Mouse (Mus musculus) midbrain, embryonic 12.5 days (tissue): ENCODE results near the gene Limk1. TPM values are rescaled to one million over a fixed set of nuclear protein-coding genes. Genes with fewer than 3 reads are reported as not detected.

Source experiments
- ATAC-seq: fragments of 200-750 bp; cut with Nextera tagmentation; 2 replicates; pipeline ENCODE4 v1.8.0; 2017; ENCODE audit warnings: low read depth, moderate TSS enrichment, moderate library complexity; ENCODE audit not compliant: low FRiP score
- H3K27ac ChIP-seq: fragments of 300-500 bp; sonication (generic); replicated peaks from 2 replicates; pipeline ENCODE4 v1.5.1; 2016; ENCODE audit warnings: mild to moderate bottlenecking
- H3K27me3 ChIP-seq: fragments of 300-500 bp; sonication (generic); 2 replicates; pipeline ENCODE4 v1.6.1; 2016; ENCODE audit warnings: mild to moderate bottlenecking
- H3K36me3 ChIP-seq: fragments of 300-500 bp; sonication (generic); 2 replicates; pipeline ENCODE4 v1.6.1; 2016
- H3K4me1 ChIP-seq: fragments of 300-500 bp; sonication (generic); 2 replicates; pipeline ENCODE4 v1.6.1; 2016
- H3K4me2 ChIP-seq: fragments of 300-500 bp; sonication (generic); replicated peaks from 2 replicates; pipeline ENCODE4 v1.6.1; 2016; ENCODE audit warnings: mild to moderate bottlenecking, moderate library complexity
- H3K4me3 ChIP-seq: fragments of 300-500 bp; sonication (generic); 2 replicates; pipeline ENCODE4 v1.5.1; 2016; ENCODE audit warnings: mild to moderate bottlenecking
- H3K9ac ChIP-seq: fragments of 300-500 bp; sonication (generic); replicated peaks from 2 replicates; pipeline ENCODE4 v1.6.1; 2016; ENCODE audit warnings: mild to moderate bottlenecking, moderate library complexity
- H3K9me3 ChIP-seq: fragments of 300-500 bp; sonication (generic); 2 replicates; pipeline ENCODE4 v1.6.1; 2016; ENCODE audit warnings: mild to moderate bottlenecking
- WGBS: fragments of 180-500 bp; shearing (Covaris S2); methylation state at CpG from one replicate; pipeline ENCODE4 v1.1.7; 2016; 5-methylcytosine and 5-hydroxymethylcytosine counted together
- polyA plus RNA-seq: library from polyadenylated mRNA; unstranded; fragments of >200 nt; fragmentation: Nextera tagmentation; extraction: Ambion mirVana; gene quantifications from 2 replicates; pipeline ENCODE4 v1.2.1, GENCODE M21; 2016

Limk1 gene
- polyA plus RNA-seq, 1 experiment from 2014 or later = 17.7 TPM

DNA sequence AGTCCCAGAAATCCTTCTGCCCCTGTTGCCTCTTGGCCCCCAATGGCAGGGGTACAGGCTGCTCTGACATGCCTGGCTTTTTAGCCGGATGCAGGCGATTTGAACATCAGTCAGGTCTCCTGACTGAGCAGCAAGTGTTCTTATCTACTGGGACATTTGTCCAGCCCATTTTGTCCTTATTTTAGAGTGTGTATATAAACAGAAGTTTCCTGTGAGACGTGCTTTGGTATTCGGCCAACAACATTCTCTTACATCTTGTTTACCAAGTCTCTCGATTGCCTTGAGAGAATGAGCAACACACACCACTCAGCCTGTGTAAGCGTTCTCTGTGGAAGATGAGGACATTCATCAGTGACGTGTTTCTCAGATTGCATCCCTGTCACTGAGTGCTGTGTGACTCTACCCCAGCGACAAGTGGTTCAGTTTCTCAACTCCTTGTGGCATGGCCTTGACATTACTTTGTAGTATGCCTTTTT is 43.7 kb downstream of the Limk1 start:
- H3K9me3 ChIP-seq = no peaks in the 10 kb centered on the region
- H3K27ac ChIP-seq = no peak overlapping the region
- H3K27me3 ChIP-seq = no peaks in the 10 kb centered on the region
- H3K36me3 ChIP-seq = no peaks in the 10 kb centered on the region
- H3K9ac ChIP-seq = no peak overlapping the region
- H3K4me3 ChIP-seq = no peak overlapping the region
- ATAC-seq = no peak
- H3K4me1 ChIP-seq = 0 out of 2 replicates have a peak, but pooled peaks cover 3% of the 10 kb centered on the region
- WGBS = 77% methylated on average over 8 of the region's 8 CpGs
- H3K4me2 ChIP-seq = no peak overlapping the region

DNA sequence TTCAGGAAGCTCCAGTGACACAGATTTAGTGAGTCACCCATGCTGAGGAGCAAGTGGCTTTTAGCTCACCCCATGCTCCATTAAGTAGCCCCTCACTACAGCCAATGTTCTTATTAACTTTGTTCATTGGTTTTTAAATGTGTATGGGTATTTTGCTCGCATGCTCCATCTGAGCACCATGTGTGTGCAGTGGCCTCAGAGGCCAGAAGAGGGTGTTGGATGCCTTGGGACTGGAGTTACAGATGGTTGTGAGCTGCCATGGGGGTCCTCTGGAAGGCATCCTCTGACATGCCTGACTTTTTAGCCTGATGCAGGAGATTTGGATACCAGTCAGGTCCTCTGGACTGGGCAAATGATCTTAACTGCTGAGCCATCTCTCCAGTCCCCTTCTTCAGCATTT is 44.3 kb downstream of the Limk1 start:
- Histone ChIP-seq H3K4me1 (0 out of 2 replicates have a peak, but pooled peaks cover 5% of the 10 kb centered on the region), H3K9ac (no peak overlapping the region), H3K9me3 (no peaks in the 10 kb centered on the region), H3K36me3 (no peaks in the 10 kb centered on the region), H3K27ac (no peak overlapping the region), H3K4me2 (no peak overlapping the region), H3K4me3 (no peak overlapping the region), H3K27me3 (no peaks in the 10 kb centered on the region)
- 67% methylated on average over 1 of the region's 1 CpGs for WGBS
- no peak for ATAC-seq

- no peak for ATAC-seq
- Histone ChIP-seq H3K27me3 (no peaks in the 10 kb centered on the region), H3K9me3 (no peaks in the 10 kb centered on the region), H3K4me2 (no peak overlapping the region), H3K27ac (no peak overlapping the region), H3K4me1 (peaks cover 12% of the 10 kb centered on the region), H3K4me3 (no peak overlapping the region), H3K9ac (no peak overlapping the region), H3K36me3 (peaks cover 13% of the 10 kb centered on the region)
- WGBS = 81% methylated on average over 3 of the region's 3 CpGs
Measured at GRCm38 (mm10) chr5:134640371-134640770, 48.0 kb downstream of the Limk1 start.

GRCm38 (mm10) chr5:134639269-134639682 is 49.1 kb downstream of the Limk1 start, which contains the start of gene Eif4h:
Eif4h (minus strand) TSS chr5:134639490.
- H3K9me3 ChIP-seq = no peaks in the 10 kb centered on the region
- H3K4me3 ChIP-seq = peak within 1 kb of the TSS; percentile 99
- peak within 1 kb of the TSS; percentile 99 for H3K9ac ChIP-seq
- H3K36me3 ChIP-seq = peaks cover 21% of the 10 kb centered on the region
- H3K4me2 ChIP-seq = peak within 1 kb of the TSS; percentile 79
- WGBS = under 1% methylated on average over 45 of the region's 52 CpGs
- peaks cover 12% of the 10 kb centered on the region for H3K4me1 ChIP-seq
- peak within 1 kb of the TSS; percentile 93 for H3K27ac ChIP-seq
- peak; percentile 93 for ATAC-seq
- H3K27me3 ChIP-seq = no peaks in the 10 kb centered on the region

- Histone ChIP-seq H3K27me3 (no peaks in the 10 kb centered on the region), H3K4me2 (peak overlapping the region; percentile 79), H3K4me1 (peaks cover 12% of the 10 kb centered on the region), H3K27ac (peak overlapping the region; percentile 93), H3K9me3 (no peaks in the 10 kb centered on the region), H3K4me3 (peak overlapping the region; percentile 99), H3K9ac (peak overlapping the region; percentile 99), H3K36me3 (peaks cover 25% of the 10 kb centered on the region)
- WGBS = under 1% methylated on average over 63 of the region's 85 CpGs
- ATAC-seq = peak; percentile 86; the same call in 1 of the 2 replicates
Measured at GRCm38 (mm10) chr5:134638461-134639268, 49.7 kb downstream of the Limk1 start.

DNA sequence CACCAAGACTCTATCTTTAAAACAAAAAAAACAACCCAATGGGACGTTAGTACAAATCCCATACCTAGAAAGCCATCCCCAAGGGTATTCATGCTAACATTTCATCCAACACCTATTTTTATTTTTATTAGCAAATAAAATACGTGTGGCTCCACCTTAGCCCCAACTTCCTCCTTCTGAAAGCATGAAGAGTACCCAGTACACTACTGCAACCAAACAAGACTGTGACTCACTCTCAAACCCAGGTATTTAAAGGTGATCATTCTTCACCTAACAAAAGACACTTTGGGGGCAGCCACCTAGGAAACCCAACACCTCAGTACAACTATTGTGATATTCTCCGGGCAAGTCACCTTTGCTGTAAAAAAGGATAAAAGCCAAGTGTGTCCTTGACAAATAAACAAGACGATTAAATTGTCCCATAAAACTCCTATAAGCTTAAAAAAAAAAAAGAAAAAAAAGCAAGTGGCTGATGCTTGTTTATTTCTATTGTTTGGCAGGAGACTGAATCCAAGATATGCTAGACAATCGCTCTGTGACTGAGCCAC is 50.5 kb downstream of the Limk1 start:
- Histone ChIP-seq H3K4me1 (peaks cover 16% of the 10 kb centered on the region), H3K4me3 (peak overlapping the region; percentile 99), H3K9me3 (no peaks in the 10 kb centered on the region), H3K9ac (peak overlapping the region; percentile 99), H3K27me3 (no peaks in the 10 kb centered on the region), H3K36me3 (peaks cover 30% of the 10 kb centered on the region), H3K4me2 (peak overlapping the region; percentile 79), H3K27ac (0 out of 2 replicates have a peak overlapping the region, but pooled peaks have one; percentile 93)
- WGBS = 39% methylated on average over 5 of the region's 5 CpGs
- ATAC-seq = no peak

GRCm38 (mm10) chr5:134632841-134633240 is 55.6 kb downstream of the Limk1 start:
- no peak for ATAC-seq
- Histone ChIP-seq H3K27ac (no peak overlapping the region), H3K36me3 (peaks cover 57% of the 10 kb centered on the region), H3K4me3 (no peak overlapping the region), H3K9ac (no peak overlapping the region), H3K9me3 (no peaks in the 10 kb centered on the region), H3K4me1 (peaks cover 9% of the 10 kb centered on the region), H3K27me3 (no peaks in the 10 kb centered on the region), H3K4me2 (no peak overlapping the region)
- 75% methylated on average over 2 of the region's 2 CpGs for WGBS

- Histone ChIP-seq H3K27ac (no peak overlapping the region), H3K36me3 (peaks cover 69% of the 10 kb centered on the region), H3K4me1 (0 out of 2 replicates have a peak, but pooled peaks cover 4% of the 10 kb centered on the region), H3K4me3 (no peak overlapping the region), H3K9me3 (no peaks in the 10 kb centered on the region), H3K9ac (no peak overlapping the region), H3K27me3 (no peaks in the 10 kb centered on the region), H3K4me2 (no peak overlapping the region)
- ATAC-seq = no peak
Measured at GRCm38 (mm10) chr5:134630835-134631234, 57.6 kb downstream of the Limk1 start.

- Histone ChIP-seq H3K4me2 (no peak overlapping the region), H3K27ac (no peak overlapping the region), H3K4me1 (0 out of 2 replicates have a peak, but pooled peaks cover 4% of the 10 kb centered on the region), H3K4me3 (no peak overlapping the region), H3K9ac (no peak overlapping the region), H3K9me3 (no peaks in the 10 kb centered on the region), H3K36me3 (peaks cover 72% of the 10 kb centered on the region), H3K27me3 (no peaks in the 10 kb centered on the region)
- WGBS = 91% methylated on average over 4 of the region's 4 CpGs
- no peak for ATAC-seq
Measured at GRCm38 (mm10) chr5:134629508-134629907, 58.9 kb downstream of the Limk1 start.

DNA sequence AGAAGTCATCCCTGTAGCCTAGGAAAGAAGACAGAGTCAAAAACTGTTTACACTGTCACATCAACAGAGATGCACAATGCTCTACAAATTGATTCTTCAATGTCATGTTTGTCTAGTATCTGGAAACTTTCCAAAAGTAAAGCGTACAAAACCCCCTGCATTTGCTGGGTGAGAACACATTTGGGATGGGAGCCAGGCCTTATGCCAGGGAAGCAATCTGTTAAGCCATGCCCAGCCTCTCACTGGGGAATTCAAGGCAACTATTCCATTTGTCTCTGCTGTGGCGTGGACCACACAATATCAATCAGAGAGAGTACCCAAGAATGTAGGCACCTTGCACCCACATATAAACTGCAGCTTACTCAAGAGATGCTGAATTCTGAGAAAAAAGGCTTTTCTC is 66.3 kb downstream of the Limk1 start:
- no peak overlapping the region for H3K27ac ChIP-seq
- 91% methylated on average over 2 of the region's 2 CpGs for WGBS
- ATAC-seq = no peak
- H3K36me3 ChIP-seq = peaks cover 98% of the 10 kb centered on the region
- no peak overlapping the region for H3K4me3 ChIP-seq
- no peaks in the 10 kb centered on the region for H3K4me1 ChIP-seq
- H3K4me2 ChIP-seq = no peak overlapping the region
- no peaks in the 10 kb centered on the region for H3K9me3 ChIP-seq
- H3K27me3 ChIP-seq = no peaks in the 10 kb centered on the region
- H3K9ac ChIP-seq = no peak overlapping the region

GRCm38 (mm10) chr5:134621099-134621640 is 67.2 kb downstream of the Limk1 start:
- Histone ChIP-seq H3K27ac (no peak overlapping the region), H3K27me3 (no peaks in the 10 kb centered on the region), H3K4me2 (no peak overlapping the region), H3K4me1 (no peaks in the 10 kb centered on the region), H3K36me3 (peaks cover 93% of the 10 kb centered on the region), H3K4me3 (no peak overlapping the region), H3K9me3 (no peaks in the 10 kb centered on the region), H3K9ac (no peak overlapping the region)
- WGBS = 94% methylated on average over 16 of the region's 16 CpGs
- ATAC-seq = no peak

- Histone ChIP-seq H3K9ac (no peak overlapping the region), H3K4me1 (no peaks in the 10 kb centered on the region), H3K36me3 (peaks cover 89% of the 10 kb centered on the region), H3K4me3 (no peak overlapping the region), H3K4me2 (no peak overlapping the region), H3K27ac (no peak overlapping the region), H3K9me3 (no peaks in the 10 kb centered on the region), H3K27me3 (no peaks in the 10 kb centered on the region)
- WGBS = 98% methylated on average over 9 of the region's 9 CpGs
- ATAC-seq = no peak
Measured at GRCm38 (mm10) chr5:134620457-134620856, 67.9 kb downstream of the Limk1 start.
